Mouse (Mus musculus): Measurements from ENCODE around the gene Foxd2.
A peak's percentile ranks its signal among the peaks of the same experiment; 100 is the strongest.

The Foxd2 gene

DNA sequence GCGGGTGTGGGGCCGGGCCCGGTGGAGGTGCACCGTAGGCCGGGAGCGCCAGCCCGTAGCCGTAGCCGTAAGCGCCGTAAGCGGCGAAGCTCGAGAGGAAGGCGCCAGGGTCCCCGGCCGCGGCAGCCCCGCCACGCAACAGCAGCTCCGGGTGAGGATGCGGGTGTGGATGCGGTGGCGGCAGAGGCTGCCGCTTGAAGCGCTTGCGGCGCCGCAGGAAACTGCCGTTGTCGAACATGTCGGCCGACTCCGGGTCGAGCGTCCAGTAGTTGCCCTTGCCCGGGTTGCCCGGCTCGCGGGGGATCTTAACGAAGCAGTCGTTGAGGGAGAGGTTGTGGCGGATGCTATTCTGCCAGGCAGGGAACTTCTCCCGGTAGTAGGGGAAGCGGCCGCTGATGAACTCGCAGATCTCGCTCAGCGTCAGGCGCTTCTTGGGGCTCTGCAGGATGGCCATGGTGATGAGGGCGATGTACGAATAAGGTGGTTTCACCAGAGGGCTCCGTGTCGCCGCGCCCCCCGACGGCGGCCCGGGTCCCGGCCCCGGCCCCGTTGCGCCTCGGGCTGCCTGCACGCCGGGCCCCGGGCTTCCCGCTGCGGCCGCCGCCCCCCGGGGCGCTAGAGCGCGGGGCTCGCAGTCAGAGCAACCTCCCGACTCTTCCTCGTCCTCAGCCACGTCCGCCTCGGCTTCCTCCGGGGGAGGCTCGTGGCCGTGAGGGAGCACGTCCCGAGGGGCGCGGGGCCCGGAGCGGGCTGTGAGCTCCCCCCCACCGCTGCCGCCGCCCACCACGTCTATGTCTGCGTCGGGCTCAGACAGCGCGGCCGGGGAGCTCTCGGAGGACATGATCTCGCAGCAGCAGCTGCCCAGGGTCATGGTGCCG lies 483 bp downstream of the Foxd2 start:
- Histone ChIP-seq H3K27me3 (ENCODE audit: insufficient read depth, low read length) (peaks cover 97% of the 10 kb centered on the region), H3K4me1 (replicated peaks; ENCODE audit: low read depth, low read length) (peaks cover 28% of the 10 kb centered on the region), H3K9me3 (ENCODE audit: low read length) (no peaks in the 10 kb centered on the region), H3K4me3 (replicated peaks; ENCODE audit: low read length) (peak overlapping the region; percentile 79), H3K36me3 (ENCODE audit: insufficient read depth, low read length) (no peaks in the 10 kb centered on the region)
- TF ChIP-seq CTCF (conservative IDR thresholded peaks at IDR 0.05; ENCODE audit: low read length) (no peak), NANOG (IDR thresholded peaks at IDR 0.05; ENCODE audit: borderline replicate concordance, low read length) (no peak), POU5F1 (IDR thresholded peaks at IDR 0.05; ENCODE audit: borderline replicate concordance, low read length) (no peak)

GRCm38 (mm10) chr4:114907056-114907917 lies 1.4 kb downstream of the Foxd2 start:
- H3K4me3 ChIP-seq (replicated peaks; ENCODE audit: low read length) = peak overlapping the region; percentile 79; the same call in 1 of the 2 replicates
- H3K36me3 ChIP-seq (ENCODE audit: insufficient read depth, low read length) = no peaks in the 10 kb centered on the region
- TF ChIP-seq POU5F1 (IDR thresholded peaks at IDR 0.05; ENCODE audit: borderline replicate concordance, low read length) = no peak
- no peak for TF ChIP-seq NANOG (IDR thresholded peaks at IDR 0.05; ENCODE audit: borderline replicate concordance, low read length)
- no peak for TF ChIP-seq CTCF (conservative IDR thresholded peaks at IDR 0.05; ENCODE audit: low read length)
- H3K9me3 ChIP-seq (ENCODE audit: low read length) = no peaks in the 10 kb centered on the region
- peaks cover 29% of the 10 kb centered on the region for H3K4me1 ChIP-seq (replicated peaks; ENCODE audit: low read depth, low read length)
- H3K27me3 ChIP-seq (ENCODE audit: insufficient read depth, low read length) = peaks cover 97% of the 10 kb centered on the region

DNA sequence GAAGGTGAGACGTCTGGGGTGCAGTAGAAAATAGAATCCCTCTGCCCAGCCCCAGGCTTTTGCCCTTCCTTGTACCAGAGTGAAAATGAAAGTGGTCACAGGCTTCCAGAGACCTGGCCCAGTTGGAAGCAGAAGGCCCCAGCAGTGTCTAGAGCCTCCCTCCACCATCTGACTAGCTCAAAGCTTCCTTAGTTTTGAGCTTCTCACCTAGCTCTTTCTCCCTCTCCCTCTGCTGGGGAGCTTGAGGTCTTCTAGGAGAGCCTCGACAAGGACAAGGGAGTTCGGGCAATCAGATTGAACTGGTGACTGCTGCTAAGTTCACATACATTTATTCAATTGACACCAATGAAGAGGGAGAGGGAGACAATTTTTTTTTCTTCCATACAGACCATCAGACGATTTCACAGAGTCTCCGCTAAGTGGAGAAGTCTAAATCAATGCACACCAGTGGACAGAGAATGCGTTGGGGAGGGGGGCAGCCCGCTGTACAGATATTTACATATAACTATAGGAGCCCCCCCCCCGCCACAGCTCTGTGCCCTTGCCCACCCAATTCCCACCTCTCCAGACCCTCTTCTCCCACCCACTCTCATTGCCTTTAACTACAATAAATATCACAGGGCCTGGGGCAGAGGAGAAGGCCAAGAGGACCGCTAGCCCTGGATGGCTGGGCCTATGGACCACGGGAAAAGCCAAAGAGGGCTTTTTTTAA lies 2.5 kb downstream of the Foxd2 start:
- peaks cover 38% of the 10 kb centered on the region for H3K4me1 ChIP-seq (replicated peaks; ENCODE audit: low read depth, low read length)
- no peak for TF ChIP-seq NANOG (IDR thresholded peaks at IDR 0.05; ENCODE audit: borderline replicate concordance, low read length)
- no peak for TF ChIP-seq POU5F1 (IDR thresholded peaks at IDR 0.05; ENCODE audit: borderline replicate concordance, low read length)
- no peak for TF ChIP-seq CTCF (conservative IDR thresholded peaks at IDR 0.05; ENCODE audit: low read length)
- H3K36me3 ChIP-seq (ENCODE audit: insufficient read depth, low read length) = no peaks in the 10 kb centered on the region
- H3K4me3 ChIP-seq (replicated peaks; ENCODE audit: low read length) = no peak overlapping the region
- H3K27me3 ChIP-seq (ENCODE audit: insufficient read depth, low read length) = peaks cover 98% of the 10 kb centered on the region
- H3K9me3 ChIP-seq (ENCODE audit: low read length) = no peaks in the 10 kb centered on the region

GRCm38 (mm10) chr4:114905501-114905900 lies 3.2 kb downstream of the Foxd2 start:
- no peaks in the 10 kb centered on the region for H3K9me3 ChIP-seq (ENCODE audit: low read length)
- TF ChIP-seq POU5F1 (IDR thresholded peaks at IDR 0.05; ENCODE audit: borderline replicate concordance, low read length) (no peak), CTCF (conservative IDR thresholded peaks at IDR 0.05; ENCODE audit: low read length) (no peak), NANOG (IDR thresholded peaks at IDR 0.05; ENCODE audit: borderline replicate concordance, low read length) (no peak)
- H3K4me1 ChIP-seq (replicated peaks; ENCODE audit: low read depth, low read length) = peaks cover 45% of the 10 kb centered on the region
- H3K36me3 ChIP-seq (ENCODE audit: insufficient read depth, low read length) = no peaks in the 10 kb centered on the region
- H3K4me3 ChIP-seq (replicated peaks; ENCODE audit: low read length) = no peak overlapping the region
- peaks cover 98% of the 10 kb centered on the region for H3K27me3 ChIP-seq (ENCODE audit: insufficient read depth, low read length)

GRCm38 (mm10) chr4:114903422-114903782 lies 5.3 kb downstream of the Foxd2 start:
- H3K36me3 ChIP-seq (ENCODE audit: insufficient read depth, low read length) = no peaks in the 10 kb centered on the region
- TF ChIP-seq NANOG (IDR thresholded peaks at IDR 0.05; ENCODE audit: borderline replicate concordance, low read length) = no peak
- TF ChIP-seq CTCF (conservative IDR thresholded peaks at IDR 0.05; ENCODE audit: low read length) = no peak
- TF ChIP-seq POU5F1 (IDR thresholded peaks at IDR 0.05; ENCODE audit: borderline replicate concordance, low read length) = no peak
- no peaks in the 10 kb centered on the region for H3K9me3 ChIP-seq (ENCODE audit: low read length)
- peaks cover 99% of the 10 kb centered on the region for H3K27me3 ChIP-seq (ENCODE audit: insufficient read depth, low read length)
- peaks cover 41% of the 10 kb centered on the region for H3K4me1 ChIP-seq (replicated peaks; ENCODE audit: low read depth, low read length)
- H3K4me3 ChIP-seq (replicated peaks; ENCODE audit: low read length) = no peak overlapping the region

GRCm38 (mm10) chr4:114902641-114903421 lies 5.8 kb downstream of the Foxd2 start:
- TF ChIP-seq NANOG (IDR thresholded peaks at IDR 0.05; ENCODE audit: borderline replicate concordance, low read length) = no peak
- TF ChIP-seq POU5F1 (IDR thresholded peaks at IDR 0.05; ENCODE audit: borderline replicate concordance, low read length) = no peak
- Histone ChIP-seq H3K4me3 (replicated peaks; ENCODE audit: low read length) (0 out of 2 replicates have a peak overlapping the region, but pooled peaks have one; percentile 23), H3K27me3 (ENCODE audit: insufficient read depth, low read length) (peaks cover 100% of the 10 kb centered on the region), H3K4me1 (replicated peaks; ENCODE audit: low read depth, low read length) (peaks cover 41% of the 10 kb centered on the region), H3K9me3 (ENCODE audit: low read length) (no peaks in the 10 kb centered on the region), H3K36me3 (ENCODE audit: insufficient read depth, low read length) (no peaks in the 10 kb centered on the region)

GRCm38 (mm10) chr4:114901643-114902351 lies 6.9 kb downstream of the Foxd2 start:
- TF ChIP-seq POU5F1 (IDR thresholded peaks at IDR 0.05; ENCODE audit: borderline replicate concordance, low read length) = no peak
- no peak for TF ChIP-seq CTCF (conservative IDR thresholded peaks at IDR 0.05; ENCODE audit: low read length)
- TF ChIP-seq NANOG (IDR thresholded peaks at IDR 0.05; ENCODE audit: borderline replicate concordance, low read length) = no peak
- H3K36me3 ChIP-seq (ENCODE audit: insufficient read depth, low read length) = no peaks in the 10 kb centered on the region

More at GRCm38 (mm10) chr4:114901643-114902351, 6.9 kb downstream of the Foxd2 start:
- peaks cover 35% of the 10 kb centered on the region for H3K4me1 ChIP-seq (replicated peaks; ENCODE audit: low read depth, low read length)
- peaks cover 100% of the 10 kb centered on the region for H3K27me3 ChIP-seq (ENCODE audit: insufficient read depth, low read length)
- no peaks in the 10 kb centered on the region for H3K9me3 ChIP-seq (ENCODE audit: low read length)
- peak overlapping the region; percentile 52 for H3K4me3 ChIP-seq (replicated peaks; ENCODE audit: low read length)
